Mouse (Mus musculus): ENCODE measurements around the gene Trpm5. TPM values are rescaled to one million over a fixed set of nuclear protein-coding genes. Genes with fewer than 3 reads are reported as not detected.

Gene Trpm5
- total and polyA plus RNA-seq, 3 experiments: 1.7 to 1.9 TPM; not detected in 1

- DNase-seq (ENCODE audit: low read depth, low spot score): peak; percentile 63
- Histone ChIP-seq H3K27ac (ENCODE audit: control insufficient read depth, low read depth, low read length) (peak overlapping the region; percentile 3; the same call in 1 of the 2 replicates), H3K27me3 (ENCODE audit: control insufficient read depth in 1 of 2, insufficient read depth in 2 of 2, low read length in 2 of 2) (no peaks in the 10 kb centered on the region), H3K4me3 (ENCODE audit: control insufficient read depth in 1 of 2, insufficient read depth in 1 of 2, low read depth in 2 of 2, low read length in 2 of 2) (no peak overlapping the region), H3K4me1 (ENCODE audit: control insufficient read depth in 1 of 2, insufficient read depth in 2 of 2, low read length in 2 of 2) (peaks cover 42 to 71% of the 10 kb centered on the region in 2 experiments), H3K79me2 (ENCODE audit: control insufficient read depth, insufficient read depth, low read length, poor library complexity) (no peaks in the 10 kb centered on the region), H3K9me3 (replicated peaks; ENCODE audit: insufficient read depth, low read length) (no peaks in the 10 kb centered on the region), H3K9ac (ENCODE audit: control insufficient read depth, low read depth, low read length, poor library complexity, severe bottlenecking) (peak overlapping the region; percentile 23; the same call in 1 of the 2 replicates), H3K36me3 (ENCODE audit: control insufficient read depth in 1 of 2, insufficient read depth in 2 of 2, low read length in 2 of 2) (peaks cover 0 to 49% of the 10 kb centered on the region in 2 experiments; a peak in 2 of 4 replicates)
- TF ChIP-seq TCF12 (IDR thresholded peaks at IDR 0.05; ENCODE audit: low read depth, low read length): peak; percentile 24; the same call in 1 of the 2 replicates
- no peak for TF ChIP-seq HCFC1 (IDR thresholded peaks at IDR 0.05; ENCODE audit: low read depth, low read length)
- TF ChIP-seq UBTF (IDR thresholded peaks at IDR 0.05; ENCODE audit: borderline replicate concordance, insufficient read depth, low read depth, low read length): no peak
- no peak for TF ChIP-seq RAD21 (IDR thresholded peaks at IDR 0.05; ENCODE audit: low read depth, low read length)
- TF ChIP-seq MXI1 (IDR thresholded peaks at IDR 0.05; ENCODE audit: low read depth, low read length): peak; percentile 75
- TF ChIP-seq EP300 (IDR thresholded peaks at IDR 0.05; ENCODE audit: low read depth in 1 of 2, low read length in 2 of 2): peak; percentile 49 to 61
- no peak for TF ChIP-seq MAFK (IDR thresholded peaks at IDR 0.05; ENCODE audit: borderline replicate concordance, low read depth, low read length)
- TF ChIP-seq ELF1 (IDR thresholded peaks at IDR 0.05; ENCODE audit: low read depth, low read length): 0 out of 2 replicates have a peak, but pooled peaks have one; percentile 36
- peak; percentile 55; the same call in 1 of the 2 replicates for TF ChIP-seq MAX (IDR thresholded peaks at IDR 0.05; ENCODE audit: low read length)
- TF ChIP-seq ETS1 (IDR thresholded peaks at IDR 0.05; ENCODE audit: low read depth, low read length): peak; percentile 41; the same call in 1 of the 2 replicates
Observed at GRCm38 (mm10) chr7:143041138-143041822, 53.2 kb downstream of the Trpm5 start.

- no peak for DNase-seq (ENCODE audit: low read depth, low spot score)
- no peaks in the 10 kb centered on the region for H3K27me3 ChIP-seq (ENCODE audit: control insufficient read depth in 1 of 2, insufficient read depth in 2 of 2, low read length in 2 of 2)
- no peaks in the 10 kb centered on the region for H3K9me3 ChIP-seq (replicated peaks; ENCODE audit: insufficient read depth, low read length)
- no peak overlapping the region for H3K4me3 ChIP-seq (ENCODE audit: control insufficient read depth in 1 of 2, insufficient read depth in 1 of 2, low read depth in 2 of 2, low read length in 2 of 2)
- H3K79me2 ChIP-seq (ENCODE audit: control insufficient read depth, insufficient read depth, low read length, poor library complexity): no peaks in the 10 kb centered on the region
- peaks cover 42 to 68% of the 10 kb centered on the region in 2 experiments for H3K4me1 ChIP-seq (ENCODE audit: control insufficient read depth in 1 of 2, insufficient read depth in 2 of 2, low read length in 2 of 2)
- TF ChIP-seq JUND (IDR thresholded peaks at IDR 0.05; ENCODE audit: low read depth, low read length): no peak
- no peak for TF ChIP-seq SIN3A (IDR thresholded peaks at IDR 0.05; ENCODE audit: low read length)
- TF ChIP-seq RAD21 (IDR thresholded peaks at IDR 0.05; ENCODE audit: low read depth, low read length): no peak
- TF ChIP-seq GABPA (IDR thresholded peaks at IDR 0.05; ENCODE audit: low read depth, low read length): no peak
- no peak for TF ChIP-seq MAX (IDR thresholded peaks at IDR 0.05; ENCODE audit: low read length)
- no peak for TF ChIP-seq TBP (IDR thresholded peaks at IDR 0.05; ENCODE audit: low read depth, low read length)
- no peak for TF ChIP-seq MAFK (IDR thresholded peaks at IDR 0.05; ENCODE audit: borderline replicate concordance, low read depth, low read length)
- no peak for TF ChIP-seq ELF1 (IDR thresholded peaks at IDR 0.05; ENCODE audit: low read depth, low read length)
- TF ChIP-seq USF2 (IDR thresholded peaks at IDR 0.05; ENCODE audit: borderline replicate concordance in 1 of 2, insufficient read depth in 1 of 2, low read depth in 1 of 2, low read length in 2 of 2): no peak
- TF ChIP-seq TAL1 (IDR thresholded peaks at IDR 0.05; ENCODE audit: low read length): no peak
- H3K36me3 ChIP-seq (ENCODE audit: control insufficient read depth in 1 of 2, insufficient read depth in 2 of 2, low read length in 2 of 2): peaks cover 0 to 47% of the 10 kb centered on the region in 2 experiments; a peak in 2 of 4 replicates
- H3K27ac ChIP-seq (ENCODE audit: control insufficient read depth, low read depth, low read length): no peak overlapping the region
- no peak overlapping the region for H3K9ac ChIP-seq (ENCODE audit: control insufficient read depth, low read depth, low read length, poor library complexity, severe bottlenecking)
Observed at GRCm38 (mm10) chr7:143040561-143040960, 53.9 kb downstream of the Trpm5 start.

Measured in MEL (cell line).